Mouse (Mus musculus): ENCODE measurements around the gene Zfp119a. TPM values are rescaled to one million over a fixed set of nuclear protein-coding genes. Genes with fewer than 3 reads are reported as not detected.
"Not testable (repeated sequence)": the region's sequence is repeated elsewhere in the genome, so short reads cannot be mapped to it uniquely, and the experiment has no call there.

The Zfp119a gene
- total RNA-seq (2021) = 1 to 10 TPM; 5.0 to 7.4 TPM
- long read RNA-seq, experiment 1 = 0 reads
- long read RNA-seq, experiment 2, partial matches to known transcripts = 0 of 4 reads
- long read RNA-seq, experiment 2, other reads (novel, unspliced or antisense) = 2 of 4 reads

DNA sequence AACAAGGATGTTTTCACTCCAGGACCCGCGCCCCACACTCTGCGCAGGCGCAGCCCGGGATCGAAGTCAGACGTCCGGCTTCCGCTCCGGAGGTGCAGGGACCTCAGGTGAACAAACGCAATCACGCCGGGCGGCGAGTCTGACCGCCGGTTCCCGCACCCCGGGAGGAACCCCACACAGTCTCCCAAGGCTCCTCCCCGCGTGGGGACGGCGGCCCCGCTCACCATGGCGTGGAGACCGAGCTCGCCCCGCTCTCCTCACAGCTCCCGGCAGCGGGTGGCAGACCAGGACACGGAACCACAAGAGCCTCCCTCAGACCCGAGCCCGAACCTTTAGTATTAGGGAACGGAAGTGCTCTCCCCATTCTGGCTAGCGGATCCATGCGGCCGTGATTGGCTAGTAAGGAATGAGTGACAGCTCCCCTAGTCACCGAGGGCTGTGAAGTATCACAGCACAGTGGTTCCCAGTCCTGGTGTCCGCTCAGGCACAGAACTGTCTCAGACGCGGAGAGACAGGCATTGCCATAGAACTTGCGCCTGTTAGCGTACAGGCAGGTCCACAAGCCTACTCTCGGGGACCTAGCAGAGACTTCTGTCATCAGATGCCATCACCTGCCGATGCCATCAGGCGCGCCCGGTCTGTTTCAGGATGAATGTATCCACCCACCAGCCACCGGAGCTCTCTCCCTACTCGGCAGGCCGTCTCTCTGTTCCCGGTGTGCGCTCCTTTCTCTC, at the start of gene Zfp119a:
Gene Zfp119a (minus strand): TSS at position 295 of the 734 bp plus-strand sequence.
- Histone ChIP-seq H3K27ac (peak within 1 kb of the TSS; percentile 85), H3K4me3 (peak within 1 kb of the TSS; percentile 55)
- DNase-seq (ENCODE audit: low spot score in 2 of 2) = peak; percentile 82 to 85

- TF ChIP-seq CTCF (conservative IDR thresholded peaks at IDR 0.05) = no peak
- no peak for DNase-seq (ENCODE audit: low spot score in 2 of 2)
- Histone ChIP-seq H3K4me3 (no peak overlapping the region), H3K27ac (no peak overlapping the region)
These were observed 27.9 kb upstream of the Zfp119a start for GRCm38 (mm10) chr17:55906669-55907068.

DNA sequence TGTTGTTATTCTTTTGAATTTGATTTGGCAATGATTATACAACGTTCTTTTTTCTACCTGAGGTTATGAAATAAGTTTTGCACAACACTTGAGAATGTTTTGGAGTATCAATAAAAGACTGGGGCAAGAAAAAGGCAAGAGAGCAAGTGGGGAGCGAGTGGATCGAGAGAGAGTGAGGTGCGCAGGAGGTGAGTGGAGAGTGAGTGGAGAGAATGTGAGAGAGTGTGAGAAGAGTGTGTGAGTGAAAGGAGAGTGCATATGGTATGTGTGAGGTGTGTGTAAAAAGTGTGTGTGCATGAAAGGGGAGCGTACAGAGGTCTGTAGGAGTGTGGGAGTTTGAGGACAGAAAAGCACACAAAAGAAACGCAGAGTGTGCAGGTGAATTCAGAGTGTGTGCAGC, 25.4 kb upstream of the Zfp119a start:
- Histone ChIP-seq H3K4me3 (no peak overlapping the region), H3K27ac (no peak overlapping the region)
- no peak for DNase-seq (ENCODE audit: low spot score in 2 of 2)
- no peak for TF ChIP-seq CTCF (conservative IDR thresholded peaks at IDR 0.05)

DNA sequence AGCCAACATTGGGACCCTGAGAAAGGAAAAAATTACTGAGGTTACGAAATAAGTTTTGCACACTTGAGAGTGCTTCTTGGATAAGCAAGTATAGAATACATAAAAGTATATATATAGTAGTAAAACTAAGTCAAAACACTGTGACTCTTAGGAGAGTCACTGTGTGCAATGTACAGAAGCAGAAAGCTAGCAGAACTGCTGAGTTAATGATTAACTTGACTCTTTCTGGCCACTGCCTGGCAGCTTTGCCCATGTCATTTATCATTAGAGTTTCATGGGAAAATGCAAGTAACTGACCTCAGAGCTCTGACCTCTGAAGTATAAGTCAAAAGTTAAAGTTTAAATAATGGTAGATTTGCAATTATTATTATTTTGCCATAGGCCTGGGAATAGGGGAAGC, 25.0 kb upstream of the Zfp119a start:
- no peak for TF ChIP-seq CTCF (conservative IDR thresholded peaks at IDR 0.05)
- no peak for DNase-seq (ENCODE audit: low spot score in 2 of 2)

GRCm38 (mm10) chr17:55903087-55903486, 24.4 kb upstream of the Zfp119a start:
- H3K4me3 ChIP-seq = no peak overlapping the region
- DNase-seq (ENCODE audit: low spot score in 2 of 2) = no peak
- no peak for TF ChIP-seq CTCF (conservative IDR thresholded peaks at IDR 0.05)
- H3K27ac ChIP-seq = no peak overlapping the region

More for the DNA sequence above, 25.0 kb upstream of the Zfp119a start:
- Histone ChIP-seq H3K27ac (no peak overlapping the region), H3K4me3 (no peak overlapping the region)

GRCm38 (mm10) chr17:55892406-55892955, 13.8 kb upstream of the Zfp119a start:
- Histone ChIP-seq H3K27ac (peak overlapping the region; percentile 89), H3K4me3 (peak overlapping the region; percentile 55)
- DNase-seq (ENCODE audit: low spot score in 2 of 2) = not testable (repeated sequence)

- DNase-seq (ENCODE audit: low spot score in 2 of 2) = no peak
- Histone ChIP-seq H3K27ac (no peak overlapping the region), H3K4me3 (no peak overlapping the region)
- TF ChIP-seq CTCF (conservative IDR thresholded peaks at IDR 0.05) = peak; percentile 44
These were observed 6.2 kb upstream of the Zfp119a start for GRCm38 (mm10) chr17:55884912-55885311.

- no peak for TF ChIP-seq CTCF (conservative IDR thresholded peaks at IDR 0.05)
- H3K4me3 ChIP-seq = no peak overlapping the region
- no peak overlapping the region for H3K27ac ChIP-seq
- no peak for DNase-seq (ENCODE audit: low spot score in 2 of 2)
These were observed 4.9 kb upstream of the Zfp119a start for GRCm38 (mm10) chr17:55883631-55884030.

GRCm38 (mm10) chr17:55878282-55878635, 471 bp downstream of the Zfp119a start:
- Histone ChIP-seq H3K27ac (peak overlapping the region; percentile 85), H3K4me3 (peak overlapping the region; percentile 55)
- not testable (repeated sequence) for DNase-seq (ENCODE audit: low spot score in 2 of 2)

- no peak overlapping the region for H3K27ac ChIP-seq
- no peak for TF ChIP-seq CTCF (conservative IDR thresholded peaks at IDR 0.05)
- no peak overlapping the region for H3K4me3 ChIP-seq
- no peak for DNase-seq (ENCODE audit: low spot score in 2 of 2)
These were observed 1.5 kb downstream of the Zfp119a start for GRCm38 (mm10) chr17:55877184-55877583.

DNA sequence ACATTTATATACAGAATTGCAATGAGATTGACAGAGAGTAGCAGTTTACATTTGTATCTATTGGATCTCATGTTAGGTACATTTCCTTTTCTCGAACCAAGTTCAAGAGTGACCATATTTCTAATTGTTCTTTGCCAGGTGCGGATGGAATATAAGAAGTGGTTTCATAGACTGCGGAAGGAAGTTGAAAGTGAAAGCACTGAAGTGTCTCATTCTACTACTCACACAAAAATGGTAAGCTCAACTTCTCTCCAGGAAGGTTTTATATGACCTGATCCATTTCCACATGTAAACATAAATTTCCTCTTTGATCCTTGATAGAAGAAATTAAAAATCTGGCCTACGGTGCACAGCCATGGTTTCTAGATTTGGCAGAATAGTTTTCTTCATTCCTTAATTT, 35.7 kb downstream of the Zfp119a start:
- TF ChIP-seq CTCF (conservative IDR thresholded peaks at IDR 0.05) = no peak
- Histone ChIP-seq H3K4me3 (no peak overlapping the region), H3K27ac (no peak overlapping the region)
- DNase-seq (ENCODE audit: low spot score in 2 of 2) = no peak

DNA sequence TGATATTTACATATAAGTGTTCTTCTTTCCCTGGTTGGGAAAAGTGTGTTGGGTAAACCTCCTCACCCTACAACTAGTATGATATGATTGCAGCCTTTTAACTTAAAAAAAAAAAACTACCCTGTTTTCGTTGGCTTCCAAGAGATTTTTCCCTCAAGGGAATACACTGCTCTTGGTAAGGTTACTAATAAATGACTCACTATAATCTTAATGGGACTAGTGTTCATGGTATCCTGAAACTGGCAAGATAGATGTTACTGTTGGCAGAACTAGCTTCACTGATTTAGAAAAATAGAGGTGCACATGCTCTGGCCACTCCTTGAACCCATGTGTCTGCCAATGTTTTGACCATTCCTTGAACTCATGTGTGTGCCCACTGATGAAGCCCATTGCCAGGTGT, 57.2 kb downstream of the Zfp119a start:
- Histone ChIP-seq H3K27ac (no peak overlapping the region), H3K4me3 (no peak overlapping the region)
- DNase-seq (ENCODE audit: low spot score in 2 of 2) = no peak
- no peak for TF ChIP-seq CTCF (conservative IDR thresholded peaks at IDR 0.05)

- Histone ChIP-seq H3K4me3 (no peak overlapping the region), H3K27ac (no peak overlapping the region)
- DNase-seq (ENCODE audit: low spot score in 2 of 2) = no peak
- TF ChIP-seq CTCF (conservative IDR thresholded peaks at IDR 0.05) = no peak
These were observed 61.9 kb downstream of the Zfp119a start for GRCm38 (mm10) chr17:55816853-55817252.

Other genes with a start within 250 kb of the Zfp119a start
- gene Pot1b, start 166.3 kb downstream of the Zfp119a start, total RNA-seq (2021) = 1 to 10 TPM; 6.5 to 7.5 TPM
- gene Adgre4, start 128.9 kb downstream of the Zfp119a start, total RNA-seq (2021) = not detected
- gene Zfp959, start 13.2 kb upstream of the Zfp119a start, total RNA-seq (2021) = 1 to 10 TPM; 6.2 to 6.9 TPM
- gene Zfp119b, start 70.6 kb upstream of the Zfp119a start, total RNA-seq (2021) = 1 to 10 TPM; 3.5 to 4.0 TPM
- 1 to 10 TPM; 1.0 to 1.6 TPM for gene Ebi3, start 73.7 kb upstream of the Zfp119a start, total RNA-seq (2021)
- gene Yju2, start 80.2 kb upstream of the Zfp119a start, total RNA-seq (2021) = 10 to 100 TPM; 18.1 to 19.0 TPM
- 10 to 100 TPM; 23.7 to 28.4 TPM for gene Shd, start 91.5 kb upstream of the Zfp119a start, total RNA-seq (2021)
- gene Fsd1, start 107.6 kb upstream of the Zfp119a start, total RNA-seq (2021) = 10 to 100 TPM; 67.2 to 69.0 TPM
- gene Stap2, start 126.7 kb upstream of the Zfp119a start, total RNA-seq (2021) = 1 to 10 TPM; 2.2 to 2.8 TPM
- 100 to 1,000 TPM; 101 to 103 TPM for gene Mpnd, start 126.8 kb upstream of the Zfp119a start, total RNA-seq (2021)
- gene Sh3gl1, start 157.7 kb upstream of the Zfp119a start, total RNA-seq (2021) = 10 to 100 TPM; 63.0 to 69.7 TPM
- 1 to 10 TPM; 2.7 to 3.3 TPM for gene Chaf1a, start 161.5 kb upstream of the Zfp119a start, total RNA-seq (2021)
- gene Ubxn6, start 196.1 kb upstream of the Zfp119a start, total RNA-seq (2021) = 10 to 100 TPM; 82.9 to 89.3 TPM
- gene Hdgfl2, start 200.7 kb upstream of the Zfp119a start, total RNA-seq (2021) = 100 to 1,000 TPM; 122 to 135 TPM
- 10 to 100 TPM in 1 of 2 experiments, 1 to 10 TPM in 1; 7.5 to 10.1 TPM for gene Plin4, start 230.9 kb upstream of the Zfp119a start, total RNA-seq (2021)
- under 1 TPM; 0.54 to 0.76 TPM for gene Plin5, start 238.7 kb upstream of the Zfp119a start, total RNA-seq (2021)
- 1 to 10 TPM in 1 of 2 experiments, under 1 TPM in 1; 0.77 to 1.6 TPM for gene Lrg1, start 243.1 kb upstream of the Zfp119a start, total RNA-seq (2021)

All from layer of hippocampus, adult 2 months (tissue).